Mouse (Mus musculus): ENCODE measurements at regions not wholly inside any gene's neighbourhood (a gene's known extent, or its start where the extent isn't known, plus 50 kb on each side); places are given as distances from the start of the nearest gene placed in this dataset.

GRCm38 (mm10) chr10:122197703-122198102, 100.5 kb upstream of the Rxylt1 start:
- no peak for ATAC-seq (ENCODE audit: insufficient read depth)
- 67% methylated on average over 4 of the region's 4 CpGs for WGBS
- H3K27ac ChIP-seq (ENCODE audit: low read depth): no peak overlapping the region

GRCm38 (mm10) chr10:122194139-122194538, 97.0 kb upstream of the Rxylt1 start:
- ATAC-seq (ENCODE audit: insufficient read depth): no peak

More at GRCm38 (mm10) chr10:122197703-122198102, 100.5 kb upstream of the Rxylt1 start:
- Histone ChIP-seq H3K9ac (no peak overlapping the region), H3K36me3 (ENCODE audit: insufficient read depth) (no peaks in the 10 kb centered on the region), H3K4me2 (no peak overlapping the region), H3K27me3 (ENCODE audit: insufficient read depth, low read length) (no peaks in the 10 kb centered on the region), H3K4me3 (ENCODE audit: low read depth, low read length) (no peak overlapping the region), H3K9me3 (ENCODE audit: low read depth, low read length) (no peaks in the 10 kb centered on the region), H3K4me1 (ENCODE audit: insufficient read depth) (no peaks in the 10 kb centered on the region)
- DNase-seq: no peak
- TF ChIP-seq CTCF (IDR thresholded peaks at IDR 0.05; ENCODE audit: low read depth): no peak

GRCm38 (mm10) chr10:122193343-122193742, 96.2 kb upstream of the Rxylt1 start:
- TF ChIP-seq CTCF (IDR thresholded peaks at IDR 0.05; ENCODE audit: low read depth): no peak
- WGBS: 83% methylated on average over 5 of the region's 5 CpGs
- ATAC-seq (ENCODE audit: insufficient read depth): no peak

More at GRCm38 (mm10) chr10:122194139-122194538, 97.0 kb upstream of the Rxylt1 start:
- Histone ChIP-seq H3K4me3 (ENCODE audit: low read depth, low read length) (no peak overlapping the region), H3K27me3 (ENCODE audit: insufficient read depth, low read length) (no peaks in the 10 kb centered on the region), H3K36me3 (ENCODE audit: insufficient read depth) (no peaks in the 10 kb centered on the region), H3K4me2 (no peak overlapping the region), H3K27ac (ENCODE audit: low read depth) (no peak overlapping the region), H3K9me3 (ENCODE audit: low read depth, low read length) (no peaks in the 10 kb centered on the region), H3K9ac (no peak overlapping the region), H3K4me1 (ENCODE audit: insufficient read depth) (no peaks in the 10 kb centered on the region)
- DNase-seq: no peak
- WGBS: 85% methylated on average over 9 of the region's 9 CpGs
- no peak for TF ChIP-seq CTCF (IDR thresholded peaks at IDR 0.05; ENCODE audit: low read depth)

GRCm38 (mm10) chr10:122185152-122185745, 88.1 kb upstream of the Rxylt1 start:
- DNase-seq (peak; percentile 10), ATAC-seq (ENCODE audit: insufficient read depth) (peak; percentile 70; the same call in 1 of the 2 replicates)
- no peak for TF ChIP-seq CTCF (IDR thresholded peaks at IDR 0.05; ENCODE audit: low read depth)
- 78% methylated on average over 9 of the region's 9 CpGs for WGBS
- H3K36me3 ChIP-seq (ENCODE audit: insufficient read depth): no peaks in the 10 kb centered on the region
- no peak overlapping the region for H3K4me3 ChIP-seq (ENCODE audit: low read depth, low read length)
- no peak overlapping the region for H3K9ac ChIP-seq
- no peaks in the 10 kb centered on the region for H3K4me1 ChIP-seq (ENCODE audit: insufficient read depth)
- H3K9me3 ChIP-seq (ENCODE audit: low read depth, low read length): no peaks in the 10 kb centered on the region
- no peaks in the 10 kb centered on the region for H3K27me3 ChIP-seq (ENCODE audit: insufficient read depth, low read length)
- H3K4me2 ChIP-seq: no peak overlapping the region
- no peak overlapping the region for H3K27ac ChIP-seq (ENCODE audit: low read depth)

More at GRCm38 (mm10) chr10:122193343-122193742, 96.2 kb upstream of the Rxylt1 start:
- Histone ChIP-seq H3K27ac (ENCODE audit: low read depth) (no peak overlapping the region), H3K9me3 (ENCODE audit: low read depth, low read length) (no peaks in the 10 kb centered on the region), H3K36me3 (ENCODE audit: insufficient read depth) (no peaks in the 10 kb centered on the region), H3K4me3 (ENCODE audit: low read depth, low read length) (no peak overlapping the region), H3K27me3 (ENCODE audit: insufficient read depth, low read length) (no peaks in the 10 kb centered on the region), H3K9ac (no peak overlapping the region), H3K4me2 (no peak overlapping the region), H3K4me1 (ENCODE audit: insufficient read depth) (no peaks in the 10 kb centered on the region)
- DNase-seq: no peak

- ATAC-seq (ENCODE audit: insufficient read depth) (no peak), DNase-seq (peak; percentile 73)
- H3K27me3 ChIP-seq (ENCODE audit: insufficient read depth, low read length): no peaks in the 10 kb centered on the region
- H3K27ac ChIP-seq (ENCODE audit: low read depth): no peak overlapping the region
- no peaks in the 10 kb centered on the region for H3K36me3 ChIP-seq (ENCODE audit: insufficient read depth)
- no peaks in the 10 kb centered on the region for H3K9me3 ChIP-seq (ENCODE audit: low read depth, low read length)
- H3K4me2 ChIP-seq: no peak overlapping the region
- H3K4me3 ChIP-seq (ENCODE audit: low read depth, low read length): no peak overlapping the region
- peak; percentile 64 for TF ChIP-seq CTCF (IDR thresholded peaks at IDR 0.05; ENCODE audit: low read depth)
- H3K9ac ChIP-seq: no peak overlapping the region
- 26% methylated on average over 4 of the region's 4 CpGs for WGBS
- no peaks in the 10 kb centered on the region for H3K4me1 ChIP-seq (ENCODE audit: insufficient read depth)
These were observed 85.9 kb upstream of the Rxylt1 start for GRCm38 (mm10) chr10:122183025-122183424.

GRCm38 (mm10) chr10:122149038-122149437, 51.9 kb upstream of the Rxylt1 start:
- no peaks in the 10 kb centered on the region for H3K9me3 ChIP-seq (ENCODE audit: low read depth, low read length)
- no peaks in the 10 kb centered on the region for H3K36me3 ChIP-seq (ENCODE audit: insufficient read depth)
- DNase-seq (no peak), ATAC-seq (ENCODE audit: insufficient read depth) (no peak)
- H3K4me3 ChIP-seq (ENCODE audit: low read depth, low read length): no peak overlapping the region
- no peak overlapping the region for H3K27ac ChIP-seq (ENCODE audit: low read depth)
- no peaks in the 10 kb centered on the region for H3K4me1 ChIP-seq (ENCODE audit: insufficient read depth)
- 62% methylated on average over 12 of the region's 12 CpGs for WGBS
- H3K9ac ChIP-seq: no peak overlapping the region
- H3K4me2 ChIP-seq: no peak overlapping the region
- no peak for TF ChIP-seq CTCF (IDR thresholded peaks at IDR 0.05; ENCODE audit: low read depth)
- H3K27me3 ChIP-seq (ENCODE audit: insufficient read depth, low read length): no peaks in the 10 kb centered on the region

- Histone ChIP-seq H3K4me2 (no peak overlapping the region), H3K36me3 (ENCODE audit: insufficient read depth) (no peaks in the 10 kb centered on the region), H3K27ac (ENCODE audit: low read depth) (no peak overlapping the region), H3K9ac (no peak overlapping the region), H3K4me1 (ENCODE audit: insufficient read depth) (no peaks in the 10 kb centered on the region), H3K27me3 (ENCODE audit: insufficient read depth, low read length) (no peaks in the 10 kb centered on the region), H3K4me3 (ENCODE audit: low read depth, low read length) (no peak overlapping the region), H3K9me3 (ENCODE audit: low read depth, low read length) (no peaks in the 10 kb centered on the region)
- no peak for TF ChIP-seq CTCF (IDR thresholded peaks at IDR 0.05; ENCODE audit: low read depth)
- ATAC-seq (ENCODE audit: insufficient read depth): no peak
- 73% methylated on average over 4 of the region's 4 CpGs for WGBS
- DNase-seq: no peak
These were observed 51.4 kb upstream of the Rxylt1 start for GRCm38 (mm10) chr10:122148609-122149008.
